Mouse (Mus musculus) forebrain, embryonic 16.5 days (tissue): ENCODE results near the gene Wipf2. TPM values are rescaled to one million over a fixed set of nuclear protein-coding genes. Genes with fewer than 3 reads are reported as not detected.
"Not testable (repeated sequence)": the region's sequence is repeated elsewhere in the genome, so short reads cannot be mapped to it uniquely, and the experiment has no call there.

Experiments used
- ATAC-seq: fragments of 200-750 bp; cut with Nextera tagmentation; 2 replicates; pipeline ENCODE4 v1.8.0; 2017; ENCODE audit warnings: mild to moderate bottlenecking, moderate library complexity
- H3K27ac ChIP-seq: fragments of 300-500 bp; sonication (generic); 2 replicates; pipeline ENCODE4 v1.5.1; 2014; ENCODE audit warnings: low read length, control low read depth
- H3K27me3 ChIP-seq: fragments of 300-500 bp; sonication (generic); replicated peaks from 2 replicates; pipeline ENCODE4 v1.6.1; 2014; ENCODE audit warnings: low read length; ENCODE audit not compliant: control insufficient read depth, insufficient read depth
- H3K36me3 ChIP-seq: fragments of 300-500 bp; sonication (generic); 2 replicates; pipeline ENCODE4 v1.6.1; 2014; ENCODE audit not compliant: control insufficient read depth, insufficient read depth
- H3K4me1 ChIP-seq: fragments of 300-500 bp; sonication (generic); replicated peaks from 2 replicates; pipeline ENCODE4 v1.6.1; 2014; ENCODE audit warnings: low read length; ENCODE audit not compliant: control insufficient read depth, insufficient read depth
- H3K4me2 ChIP-seq: fragments of 300-500 bp; sonication (generic); 2 replicates; pipeline ENCODE4 v1.6.1; 2014; ENCODE audit warnings: mild to moderate bottlenecking, low read length, control low read depth
- H3K4me3 ChIP-seq: fragments of 300-500 bp; sonication (generic); replicated peaks from 2 replicates; pipeline ENCODE4 v1.5.1; 2014; ENCODE audit warnings: mild to moderate bottlenecking, low read length, control low read depth
- H3K9ac ChIP-seq: fragments of 300-500 bp; sonication (generic); replicated peaks from 2 replicates; pipeline ENCODE4 v1.6.1; 2014; ENCODE audit warnings: low read depth, low read length, control low read depth
- H3K9me3 ChIP-seq: fragments of 300-500 bp; sonication (generic); 2 replicates; pipeline ENCODE4 v1.6.1; 2016; ENCODE audit warnings: low read length; ENCODE audit not compliant: control insufficient read depth
- WGBS: fragments of 180-500 bp; shearing (Covaris S2); extraction: QIAGEN DNeasy Blood & Tissue Kit; methylation state at CpG from one replicate; pipeline ENCODE4 v1.1.7; 2014; 5-methylcytosine and 5-hydroxymethylcytosine counted together
- polyA plus RNA-seq: library from polyadenylated mRNA; unstranded; fragments of >200 nt; fragmentation: Nextera tagmentation; extraction: Ambion mirVana; gene quantifications from 2 replicates; pipeline ENCODE4 v1.2.1, GENCODE M21; 2015

Gene Wipf2
- polyA plus RNA-seq, 1 experiment from 2014 or later = 5.1 TPM

GRCm38 (mm10) chr11:98931513-98932292 is 68.3 kb downstream of the Wipf2 start:
- Histone ChIP-seq H3K27ac (no peak overlapping the region), H3K27me3 (peaks cover 9% of the 10 kb centered on the region; the same call in 1 of the 2 replicates), H3K4me3 (no peak overlapping the region), H3K9ac (peak overlapping the region; percentile 29; the same call in 1 of the 2 replicates), H3K9me3 (no peaks in the 10 kb centered on the region), H3K4me2 (no peak overlapping the region), H3K4me1 (peaks cover 68% of the 10 kb centered on the region), H3K36me3 (no peaks in the 10 kb centered on the region)
- WGBS = 8% methylated on average over 7 of the region's 7 CpGs
- 0 out of 2 replicates have a peak, but pooled peaks have one; percentile 24 for ATAC-seq

DNA sequence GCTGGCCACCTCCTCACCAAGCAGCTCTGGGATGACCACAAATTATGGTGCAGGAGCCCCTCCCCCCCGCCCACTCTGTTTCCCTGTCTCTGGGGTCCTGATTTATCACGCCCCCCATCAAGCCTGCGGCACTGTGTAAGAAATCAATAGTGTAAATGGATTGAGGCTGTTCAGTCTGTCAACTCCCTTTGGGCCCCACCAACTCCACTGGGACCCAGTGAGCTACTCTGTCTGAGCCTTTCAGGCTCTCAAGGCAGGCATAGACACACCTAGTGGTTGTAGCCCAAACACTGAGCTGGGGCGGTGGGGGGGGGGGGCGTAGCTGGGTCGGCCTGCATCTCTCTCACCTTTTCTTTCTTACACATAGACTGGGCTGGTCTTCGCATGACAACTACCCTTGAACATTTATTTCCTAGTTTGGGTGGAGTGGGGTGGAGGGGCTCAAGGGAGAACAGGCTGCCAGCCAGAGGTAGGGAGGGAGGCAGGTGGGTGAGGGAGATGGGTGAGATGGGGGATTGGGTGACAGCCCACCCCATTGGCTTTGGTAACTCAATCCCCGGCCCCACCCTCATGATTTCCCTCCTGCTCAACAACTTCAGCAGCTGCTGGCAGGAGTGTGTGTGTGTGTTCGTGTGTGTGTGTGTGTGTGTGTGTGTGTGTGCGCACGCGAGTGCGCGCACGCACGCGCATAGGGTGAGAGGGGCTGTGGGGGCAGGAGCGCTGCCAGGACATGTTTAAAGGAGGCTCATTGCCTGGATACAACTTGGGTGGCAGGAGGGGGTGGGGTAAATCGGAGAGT is 69.1 kb downstream of the Wipf2 start:
- peaks cover 9% of the 10 kb centered on the region; the same call in 1 of the 2 replicates for H3K27me3 ChIP-seq

DNA sequence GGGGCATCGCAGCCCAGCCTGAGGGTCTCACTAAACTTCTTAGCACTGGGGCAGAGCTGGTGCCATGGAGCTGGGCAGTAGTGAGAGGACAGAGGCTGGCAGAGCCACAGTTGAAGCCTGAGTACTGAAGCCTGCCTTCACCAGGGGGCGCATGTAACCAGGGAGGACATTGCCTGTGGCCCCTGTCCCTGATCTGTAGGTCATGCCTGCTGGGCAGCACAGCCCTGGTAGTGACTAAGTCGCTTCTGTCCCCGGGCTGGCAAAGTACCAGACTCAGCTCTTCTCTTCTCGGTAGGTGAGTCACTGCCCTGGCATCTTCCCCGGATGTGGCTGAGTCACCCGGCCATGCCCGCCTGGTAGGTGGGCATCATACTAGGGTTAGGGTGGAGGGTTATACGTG is 69.7 kb downstream of the Wipf2 start:
- H3K9me3 ChIP-seq = no peaks in the 10 kb centered on the region
- H3K4me3 ChIP-seq = no peak overlapping the region
- H3K36me3 ChIP-seq = no peaks in the 10 kb centered on the region
- H3K27me3 ChIP-seq = peaks cover 9% of the 10 kb centered on the region; the same call in 1 of the 2 replicates
- H3K27ac ChIP-seq = no peak overlapping the region
- no peak for ATAC-seq
- H3K4me2 ChIP-seq = no peak overlapping the region
- H3K4me1 ChIP-seq = peaks cover 73% of the 10 kb centered on the region
- H3K9ac ChIP-seq = no peak overlapping the region
- 41% methylated on average over 9 of the region's 9 CpGs for WGBS

More for the DNA sequence above, 69.1 kb downstream of the Wipf2 start:
- Histone ChIP-seq H3K27ac (no peak overlapping the region), H3K9ac (no peak overlapping the region), H3K36me3 (no peaks in the 10 kb centered on the region), H3K4me1 (peaks cover 72% of the 10 kb centered on the region), H3K9me3 (no peaks in the 10 kb centered on the region), H3K4me3 (no peak overlapping the region), H3K4me2 (no peak overlapping the region)
- ATAC-seq = no peak
- WGBS = 33% methylated on average over 19 of the region's 19 CpGs

DNA sequence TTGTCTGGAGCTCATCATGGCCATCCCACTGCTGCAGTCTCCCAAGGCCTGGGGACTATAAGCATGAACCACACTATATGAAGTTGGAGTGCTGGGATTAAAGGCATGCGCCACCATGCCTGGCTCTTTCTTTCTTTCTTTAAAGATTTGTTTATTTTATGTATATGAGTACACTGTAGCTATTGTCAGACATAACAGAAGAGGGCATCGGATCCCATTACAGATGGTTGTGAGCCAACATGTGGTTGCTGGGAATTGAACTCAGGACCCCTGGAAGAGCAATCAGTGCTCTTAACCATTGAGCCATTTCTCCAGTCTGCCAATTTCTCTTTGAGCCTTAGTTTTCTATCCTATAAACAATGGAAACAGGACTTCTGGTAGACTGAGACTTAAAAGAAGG is 70.4 kb downstream of the Wipf2 start:
- not testable (repeated sequence) for H3K4me2 ChIP-seq, ATAC-seq, H3K36me3 ChIP-seq, H3K27me3 ChIP-seq, H3K27ac ChIP-seq, H3K9me3 ChIP-seq, H3K4me3 ChIP-seq, H3K9ac ChIP-seq
- H3K4me1 ChIP-seq = peaks cover 72% of the 10 kb centered on the region
- WGBS = 86% methylated on average over 2 of the region's 2 CpGs

DNA sequence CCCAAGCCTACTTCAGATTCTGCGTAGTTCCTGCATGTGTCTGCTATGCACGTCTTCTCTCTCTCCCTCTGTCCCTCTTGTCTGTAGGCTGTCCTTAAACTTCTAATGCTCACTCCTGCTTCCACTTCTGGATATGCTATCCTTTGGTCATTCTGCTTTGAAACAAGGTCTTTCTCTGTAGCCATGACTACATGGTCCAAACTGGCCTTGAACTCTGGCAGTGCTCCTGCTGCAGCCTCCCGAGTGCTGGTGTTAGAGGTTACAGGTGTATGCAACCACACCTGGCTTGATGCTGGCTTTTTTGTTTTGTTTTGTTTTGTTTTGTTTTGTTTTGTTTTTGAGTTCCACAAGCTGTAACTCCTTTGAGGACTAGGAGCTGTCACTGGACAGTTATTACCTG is 70.9 kb downstream of the Wipf2 start:
- no peak for ATAC-seq
- Histone ChIP-seq H3K4me2 (no peak overlapping the region), H3K9me3 (no peaks in the 10 kb centered on the region), H3K27me3 (peaks cover 9% of the 10 kb centered on the region; the same call in 1 of the 2 replicates), H3K4me3 (no peak overlapping the region), H3K36me3 (no peaks in the 10 kb centered on the region), H3K4me1 (peaks cover 67% of the 10 kb centered on the region), H3K27ac (no peak overlapping the region), H3K9ac (no peak overlapping the region)
- WGBS = 91% methylated on average over 3 of the region's 3 CpGs

- Histone ChIP-seq H3K4me2 (no peak overlapping the region), H3K9me3 (no peaks in the 10 kb centered on the region), H3K4me1 (peaks cover 63% of the 10 kb centered on the region), H3K4me3 (no peak overlapping the region), H3K36me3 (no peaks in the 10 kb centered on the region), H3K27ac (no peak overlapping the region), H3K27me3 (peaks cover 9% of the 10 kb centered on the region; the same call in 1 of the 2 replicates), H3K9ac (no peak overlapping the region)
- ATAC-seq = no peak
- 95% methylated on average over 3 of the region's 3 CpGs for WGBS
These were observed 71.7 kb downstream of the Wipf2 start for GRCm38 (mm10) chr11:98935123-98935522.

DNA sequence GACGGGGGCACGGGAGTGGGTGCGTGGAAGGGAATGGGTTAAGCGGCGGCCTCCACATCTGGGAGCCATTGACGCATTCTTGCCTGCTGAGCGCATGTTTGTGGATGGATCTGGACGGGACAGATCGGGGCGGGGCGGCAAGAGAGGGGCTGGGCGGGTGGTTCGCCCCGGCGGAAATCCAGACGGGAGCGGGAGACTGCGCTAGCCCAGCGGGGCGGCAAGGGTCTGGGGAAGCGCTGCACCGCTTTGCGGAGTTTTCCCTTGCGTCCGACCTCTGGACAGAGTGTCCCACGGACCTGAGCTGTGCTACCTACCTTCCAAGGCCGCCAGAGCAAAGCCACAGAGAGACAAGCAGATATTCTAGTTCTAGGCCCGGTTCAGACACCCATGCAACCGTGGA is 72.7 kb downstream of the Wipf2 start:
- no peak overlapping the region for H3K27ac ChIP-seq
- no peak overlapping the region for H3K9ac ChIP-seq
- peaks cover 9% of the 10 kb centered on the region; the same call in 1 of the 2 replicates for H3K27me3 ChIP-seq
- no peaks in the 10 kb centered on the region for H3K36me3 ChIP-seq
- peak overlapping the region; percentile 0; the same call in 1 of the 2 replicates for H3K4me3 ChIP-seq
- H3K4me1 ChIP-seq = peaks cover 63% of the 10 kb centered on the region
- H3K9me3 ChIP-seq = no peaks in the 10 kb centered on the region
- WGBS = 2% methylated on average over 29 of the region's 29 CpGs
- H3K4me2 ChIP-seq = peak overlapping the region; percentile 98
- ATAC-seq = no peak

- WGBS = 3% methylated on average over 23 of the region's 23 CpGs
These were observed 73.4 kb downstream of the Wipf2 start for GRCm38 (mm10) chr11:98936606-98937409.

More at GRCm38 (mm10) chr11:98936606-98937409, 73.4 kb downstream of the Wipf2 start:
- Histone ChIP-seq H3K4me2 (peak overlapping the region; percentile 98), H3K9ac (peak overlapping the region; percentile 62), H3K36me3 (no peaks in the 10 kb centered on the region), H3K27ac (no peak overlapping the region), H3K27me3 (peaks cover 9% of the 10 kb centered on the region; the same call in 1 of the 2 replicates), H3K9me3 (no peaks in the 10 kb centered on the region), H3K4me1 (peaks cover 63% of the 10 kb centered on the region), H3K4me3 (peak overlapping the region; percentile 66)
- peak; percentile 27 for ATAC-seq
